Mouse (Mus musculus): Measurements from ENCODE around the gene Cox6b2.
"Not testable (repeated sequence)": the region's sequence is repeated elsewhere in the genome, so short reads cannot be mapped to it uniquely, and the experiment has no call there.

Cox6b2 gene

DNA sequence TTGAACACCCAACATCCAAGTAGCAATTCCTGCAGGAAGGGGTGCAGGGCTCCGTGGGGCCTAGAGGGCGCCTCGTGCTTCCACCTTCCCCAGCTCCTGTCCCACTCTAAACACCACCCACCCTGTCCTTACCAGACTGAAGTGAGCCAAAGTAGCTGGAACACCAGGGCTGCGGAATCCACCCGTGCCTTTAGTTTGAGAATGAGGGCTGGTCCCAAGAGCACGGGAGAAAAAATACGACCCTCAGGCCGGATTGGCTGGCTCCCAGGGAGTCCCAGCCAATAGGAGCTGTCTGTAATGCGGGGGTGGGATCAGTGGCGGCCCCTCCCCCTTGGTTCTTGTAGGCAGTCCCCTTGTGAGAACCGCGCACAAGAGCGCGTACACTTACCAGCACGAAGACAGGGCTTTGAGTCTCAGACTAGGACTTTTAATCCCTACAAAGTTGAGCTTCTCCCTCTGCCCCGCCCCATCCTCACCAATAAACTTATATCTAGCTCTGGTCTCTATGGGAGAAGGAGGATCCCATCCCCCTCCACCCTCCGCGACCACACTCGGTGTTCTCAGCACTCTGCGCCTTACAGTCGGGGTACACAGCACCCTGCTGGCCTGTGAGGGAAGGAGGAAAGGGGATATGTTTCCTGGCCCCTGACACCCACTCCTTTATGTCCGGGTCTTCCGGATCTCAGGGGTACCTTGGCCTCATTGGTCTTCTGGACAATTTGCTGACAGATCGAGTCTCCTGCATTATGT, at the start of gene Cox6b2:
Gene Cox6b2 (minus strand): TSS at position 274 of the 750 bp plus-strand sequence.
- DNase-seq (ENCODE audit: low spot score), result peak; percentile 79

DNA sequence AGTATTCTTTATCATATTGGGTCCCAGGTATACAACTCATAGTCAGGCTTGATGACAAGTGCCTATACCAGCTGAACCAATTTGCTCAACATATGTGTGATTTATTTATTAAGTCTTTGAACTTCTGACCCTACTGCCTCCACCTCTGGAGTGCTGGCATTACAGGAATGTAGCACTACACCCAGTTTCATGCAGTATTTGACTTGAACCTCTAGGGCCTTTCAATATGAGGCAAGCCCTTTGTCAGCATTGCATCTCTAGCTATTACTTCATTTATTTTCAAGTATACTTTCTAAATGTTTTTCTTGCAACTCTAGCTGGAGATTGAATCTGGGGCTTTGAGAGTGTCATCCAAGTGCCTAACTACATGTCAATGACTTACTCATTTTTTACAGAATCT, 49.4 kb upstream of the Cox6b2 start:
- no peak for DNase-seq (ENCODE audit: low spot score)

DNA sequence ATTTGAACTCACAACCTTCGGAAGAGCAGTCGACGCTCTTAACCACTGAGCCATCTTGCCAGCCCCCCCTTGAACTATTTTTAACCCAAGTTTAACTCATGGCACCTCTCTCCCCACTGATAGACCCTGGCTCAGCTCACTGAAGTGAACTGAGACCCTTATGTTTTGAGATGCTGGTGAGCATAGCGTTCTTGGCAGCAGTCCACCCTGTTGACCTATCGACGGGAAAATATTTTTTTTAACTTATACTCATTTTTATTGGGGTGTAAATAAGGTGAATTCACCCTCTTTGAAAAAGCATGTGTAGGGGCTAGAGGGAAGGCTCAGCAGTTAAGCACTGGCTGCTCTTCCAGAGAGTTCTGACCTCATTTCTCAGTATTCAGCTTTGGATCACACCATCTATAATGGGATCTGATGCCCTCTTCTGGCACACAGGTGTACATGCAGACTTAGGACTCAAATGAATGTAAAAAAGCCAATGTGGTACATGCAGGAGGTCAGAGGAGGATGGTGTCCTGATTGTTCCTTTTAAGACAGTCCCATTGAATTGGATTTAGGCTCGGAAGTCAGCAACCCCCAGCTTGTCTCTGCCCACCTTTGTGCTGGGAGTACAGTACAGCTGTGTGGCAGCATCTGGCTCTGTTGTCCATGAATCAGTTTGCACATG, 43.0 kb upstream of the Cox6b2 start:
- DNase-seq (ENCODE audit: low spot score), result no peak

DNA sequence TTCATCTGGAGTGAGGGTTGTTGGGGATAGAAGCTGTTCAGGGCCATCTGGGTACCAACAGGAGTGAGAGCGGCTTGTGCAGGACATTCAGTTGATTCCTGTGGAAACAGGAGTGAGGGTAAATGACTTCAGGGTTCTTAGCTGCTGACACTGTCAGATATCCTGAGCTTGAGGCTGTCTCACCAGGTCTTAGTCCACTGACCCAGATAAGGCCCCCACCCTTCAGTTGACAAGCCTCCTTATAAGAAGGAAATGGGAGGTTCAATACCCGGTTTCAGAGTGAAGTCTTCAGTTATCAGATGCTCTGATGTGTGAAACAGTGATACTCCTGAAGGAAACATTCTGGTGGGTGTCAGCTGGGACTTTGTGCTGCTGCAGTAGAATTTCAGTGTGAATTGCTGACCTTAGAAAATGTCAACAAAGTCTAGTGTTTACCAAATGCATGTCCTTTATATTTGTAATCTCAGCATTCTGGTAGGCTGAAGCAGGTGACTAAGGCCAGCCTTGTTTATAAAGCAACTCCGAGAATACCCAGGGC, 41.8 kb upstream of the Cox6b2 start:
- DNase-seq (ENCODE audit: low spot score), result no peak

DNA sequence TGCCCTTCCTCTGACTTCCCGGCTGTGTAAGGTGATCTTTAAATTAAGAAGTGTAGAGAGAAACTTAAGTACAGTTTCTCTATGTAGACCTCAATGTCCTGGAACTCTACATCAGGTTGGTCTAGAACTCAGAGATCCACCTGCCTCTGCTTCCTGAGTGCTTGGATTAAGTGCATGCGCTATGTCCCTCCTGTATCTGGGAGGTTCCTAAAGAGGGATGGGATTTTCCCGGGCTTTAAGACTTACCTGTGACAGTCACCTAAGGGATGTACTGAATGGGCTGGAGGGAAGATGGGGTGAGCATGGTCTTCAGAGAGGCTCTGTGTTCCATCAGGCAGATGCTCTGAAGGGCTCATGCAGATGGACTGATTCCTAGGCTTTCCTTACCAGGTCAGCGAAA, 40.8 kb upstream of the Cox6b2 start:
- DNase-seq (ENCODE audit: low spot score), result no peak

DNA sequence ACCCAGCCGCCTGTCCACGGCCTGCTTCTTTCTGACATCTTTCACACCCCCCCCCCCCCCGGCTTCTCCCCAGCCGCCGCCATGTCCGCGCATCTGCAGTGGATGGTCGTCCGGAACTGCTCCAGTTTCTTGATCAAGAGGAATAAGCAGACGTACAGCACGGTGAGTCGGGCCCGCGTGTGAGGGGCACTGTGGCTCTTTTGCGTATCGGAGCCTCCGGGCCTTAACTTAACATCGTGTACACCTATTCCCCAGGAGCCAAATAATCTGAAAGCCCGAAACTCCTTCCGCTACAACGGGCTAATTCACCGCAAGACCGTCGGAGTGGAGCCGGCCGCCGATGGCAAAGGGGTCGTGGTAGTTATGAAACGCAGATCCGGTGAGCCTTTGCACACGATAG, 40.4 kb upstream of the Cox6b2 start:
- DNase-seq (ENCODE audit: low spot score), result not testable (repeated sequence)

DNA sequence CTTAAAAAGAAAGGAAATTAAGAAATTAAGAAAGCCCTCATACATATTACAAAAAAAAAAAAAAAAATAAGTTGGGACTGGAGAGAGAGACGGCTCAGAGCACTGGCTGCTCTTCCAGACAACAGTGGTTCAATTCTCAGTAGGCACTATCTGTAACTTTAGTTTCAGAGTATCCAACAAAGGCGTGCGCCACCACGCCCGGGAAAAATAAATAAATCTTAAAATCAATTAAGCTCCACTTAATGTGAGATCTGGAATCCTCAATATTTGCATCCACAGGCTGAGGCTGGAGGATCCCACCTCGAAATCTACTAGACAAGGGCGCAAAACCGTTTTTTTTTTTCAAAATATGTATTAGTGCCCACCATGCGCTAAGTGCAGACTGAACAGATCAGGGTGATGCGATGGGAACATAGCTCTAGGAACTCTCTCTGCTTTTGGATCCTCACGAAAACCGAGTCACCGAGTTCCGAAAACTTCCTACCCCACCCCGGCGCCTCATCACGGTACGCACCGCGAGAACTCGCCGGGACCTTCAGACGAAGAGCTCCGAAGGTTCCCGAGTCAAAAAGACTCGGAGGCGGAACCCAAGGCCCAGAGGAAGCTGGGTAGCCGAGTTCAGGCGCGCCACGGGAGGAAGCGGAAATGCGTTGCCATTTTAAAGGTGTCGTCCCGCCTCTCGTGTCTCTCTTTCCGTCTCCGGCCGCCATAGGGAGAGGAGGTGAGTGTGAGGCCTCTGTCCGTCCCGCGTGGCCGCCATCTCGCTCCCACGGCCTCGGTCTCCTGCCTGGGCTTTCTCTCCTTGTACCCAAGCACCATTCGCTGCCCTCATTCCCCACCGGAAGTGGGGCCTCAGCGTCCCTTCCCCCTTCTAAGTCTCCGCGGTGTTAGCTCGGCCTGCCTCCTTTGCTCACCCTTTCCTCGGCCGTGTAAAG, 39.7 kb upstream of the Cox6b2 start, which contains the start of gene Rpl28:
Gene Rpl28 (plus strand): TSS at position 597 of the 935 bp plus-strand sequence.
- DNase-seq (ENCODE audit: low spot score), result peak; percentile 94

DNA sequence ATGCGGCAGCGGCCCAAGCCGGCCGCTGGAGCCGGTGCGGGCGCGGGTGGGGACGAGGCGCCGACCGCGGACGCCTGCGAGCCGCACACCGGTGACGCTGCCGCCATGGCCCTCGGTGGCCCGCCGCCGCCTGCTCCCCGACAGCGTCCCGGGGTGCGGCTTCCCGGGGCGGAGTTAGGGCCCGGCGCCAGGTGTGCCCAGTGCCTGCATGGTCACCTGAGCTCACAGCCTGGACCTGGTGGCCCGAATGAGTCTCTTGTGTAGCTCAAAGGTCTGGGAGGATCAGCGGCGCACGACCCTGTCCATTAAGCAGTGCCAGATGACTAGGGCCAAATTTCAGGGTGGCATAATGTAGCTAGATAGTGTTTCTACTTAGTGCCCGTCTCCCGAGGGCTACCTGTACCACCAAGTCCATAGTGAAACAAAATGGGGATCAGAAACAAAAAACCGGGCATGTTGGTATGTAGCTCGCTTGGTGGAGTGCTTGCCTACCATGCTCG, 36.6 kb upstream of the Cox6b2 start, which contains the start of gene Tmem238:
Gene Tmem238 (minus strand): TSS at position 221 of the 500 bp plus-strand sequence.
- DNase-seq (ENCODE audit: low spot score), result peak; percentile 20

DNA sequence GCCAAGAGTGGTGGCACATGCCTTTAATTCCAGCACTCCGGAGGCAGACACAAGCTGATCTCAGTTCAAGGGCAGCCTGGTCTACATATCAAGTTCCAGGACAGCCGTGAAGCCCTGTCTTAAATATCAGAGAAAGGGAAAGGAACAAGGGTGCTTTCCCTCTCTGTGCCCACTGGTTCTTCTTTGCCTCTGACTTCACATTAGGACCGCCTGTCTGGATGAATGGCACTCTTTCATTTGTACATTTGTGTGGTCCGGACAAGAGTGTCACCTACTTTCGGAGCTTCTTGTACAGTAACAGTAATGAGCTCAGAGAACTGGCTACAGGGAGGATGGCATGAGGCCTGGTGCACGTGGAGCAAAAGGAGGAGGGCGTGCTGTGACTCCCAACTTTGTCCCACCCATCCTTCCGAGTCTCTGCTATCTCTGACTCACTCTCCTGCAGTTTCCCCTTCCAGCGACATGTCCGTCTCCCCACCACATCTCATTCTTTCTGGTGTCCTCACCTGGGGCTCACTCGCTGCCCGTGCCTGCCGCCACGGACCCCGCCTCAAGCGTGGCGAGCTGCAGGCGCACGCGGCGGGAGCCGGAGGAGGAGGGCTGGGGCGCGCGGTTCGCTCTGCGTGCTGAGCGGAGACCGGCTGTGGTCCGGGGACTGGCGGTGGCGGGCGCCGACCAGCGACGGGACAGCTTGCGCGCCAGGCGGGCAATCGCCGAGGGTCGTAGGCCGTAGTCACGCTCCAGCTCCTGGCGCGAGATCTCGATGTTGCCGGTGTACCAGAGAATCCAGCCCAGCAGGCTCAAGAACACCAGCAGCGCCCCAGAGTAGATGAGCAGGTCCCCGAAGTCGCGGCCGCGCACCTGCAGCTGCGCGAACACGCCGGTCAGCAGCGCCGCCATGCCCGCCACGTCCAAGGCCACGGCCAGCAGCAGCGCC, 35.9 kb upstream of the Cox6b2 start:
- DNase-seq (ENCODE audit: low spot score), result peak; percentile 41

DNA sequence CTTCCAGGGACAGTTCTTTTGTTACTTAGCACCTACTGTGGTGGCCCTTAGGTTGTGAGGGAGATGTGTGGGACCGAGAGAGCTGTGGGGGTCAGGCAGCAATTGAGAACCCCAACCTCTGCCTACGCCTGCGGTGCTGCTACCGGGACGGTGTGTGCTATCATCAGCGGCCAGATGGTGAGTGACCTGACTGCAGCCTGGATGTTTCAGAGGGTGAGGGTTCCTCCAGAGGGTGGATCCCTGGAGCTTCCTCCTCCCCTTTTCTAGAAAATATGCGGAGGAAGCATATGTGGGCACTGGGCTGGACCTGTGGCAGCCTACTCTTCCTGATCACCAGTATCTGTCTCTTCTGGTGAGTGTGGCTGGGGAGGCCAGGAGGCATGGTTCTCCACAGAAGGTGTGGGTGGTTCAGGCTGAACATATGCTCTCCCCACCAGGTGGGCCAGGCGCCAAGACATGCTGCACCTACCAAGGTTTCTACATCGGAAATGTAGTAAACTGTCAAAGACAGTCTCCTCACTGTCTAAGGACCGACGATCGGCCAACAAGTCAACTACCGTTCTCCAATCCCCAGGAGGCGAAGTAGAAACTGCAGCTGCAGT, 30.9 kb upstream of the Cox6b2 start:
- DNase-seq (ENCODE audit: low spot score), result no peak

DNA sequence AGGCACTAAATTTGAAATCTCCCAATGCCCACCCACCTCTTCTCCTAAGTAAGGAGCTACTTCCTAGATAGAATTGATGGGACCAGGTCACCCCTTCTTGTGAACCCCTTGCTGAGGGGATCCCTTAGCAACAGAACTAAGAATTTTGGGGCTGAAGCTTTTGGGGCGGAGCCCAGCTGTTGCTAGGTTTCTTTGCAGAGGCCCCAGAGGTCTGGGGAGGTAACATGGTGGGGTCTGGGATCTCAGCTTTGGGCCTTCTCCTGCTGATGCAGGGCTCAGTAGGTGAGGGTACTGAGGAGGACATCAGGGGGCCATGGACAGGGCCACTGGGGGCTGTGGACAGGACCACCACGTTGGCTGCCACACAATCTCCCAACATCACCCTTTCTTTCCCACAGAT, 29.9 kb upstream of the Cox6b2 start, which contains the start of the genes Il11 and Tmem190:
Gene Il11 (minus strand): TSS at position 101 of the 400 bp plus-strand sequence.
Gene Tmem190 (plus strand): TSS at position 179 of the 400 bp plus-strand sequence.
- no peak for DNase-seq (ENCODE audit: low spot score)

DNA sequence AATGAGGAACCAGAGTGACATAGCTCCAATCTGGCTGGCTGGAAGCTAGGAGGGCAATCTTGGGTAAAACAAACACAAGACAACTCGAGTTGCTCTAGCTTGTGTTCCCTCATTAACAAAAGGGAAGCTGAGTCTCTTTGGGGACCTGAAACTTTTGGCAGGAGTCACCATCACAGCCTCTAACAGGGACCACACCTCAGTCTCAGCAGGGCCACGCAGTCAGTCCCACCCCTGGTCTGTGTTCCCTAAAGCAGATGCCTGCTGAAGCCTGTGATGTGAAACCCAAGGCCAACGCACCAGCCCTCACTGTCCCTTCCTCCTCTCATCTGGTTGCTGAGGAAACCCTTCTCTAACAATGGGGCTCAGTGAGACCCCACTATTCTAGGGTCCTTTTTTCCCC, 29.2 kb upstream of the Cox6b2 start:
- DNase-seq (ENCODE audit: low spot score), result no peak

DNA sequence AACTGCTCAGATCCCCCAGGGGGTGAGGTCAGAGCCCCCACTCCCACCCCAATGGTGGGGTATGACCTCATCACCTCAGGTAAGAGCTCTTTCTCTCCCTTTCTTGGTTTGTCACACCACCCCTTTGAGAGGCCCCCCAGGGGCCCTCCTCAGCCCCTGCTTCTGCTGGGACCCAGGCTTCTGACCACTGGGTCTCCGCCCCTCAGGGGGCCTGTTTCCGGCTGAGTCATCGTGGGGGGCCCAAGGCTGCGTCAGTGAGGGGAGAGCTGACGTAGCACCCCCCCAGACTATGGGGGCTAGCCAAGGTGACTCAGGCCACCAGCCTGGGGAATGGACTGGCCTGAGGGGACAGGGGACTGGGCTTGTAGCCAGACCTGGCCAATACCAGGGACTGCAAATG, 27.0 kb upstream of the Cox6b2 start:
- DNase-seq (ENCODE audit: low spot score), result no peak

DNA sequence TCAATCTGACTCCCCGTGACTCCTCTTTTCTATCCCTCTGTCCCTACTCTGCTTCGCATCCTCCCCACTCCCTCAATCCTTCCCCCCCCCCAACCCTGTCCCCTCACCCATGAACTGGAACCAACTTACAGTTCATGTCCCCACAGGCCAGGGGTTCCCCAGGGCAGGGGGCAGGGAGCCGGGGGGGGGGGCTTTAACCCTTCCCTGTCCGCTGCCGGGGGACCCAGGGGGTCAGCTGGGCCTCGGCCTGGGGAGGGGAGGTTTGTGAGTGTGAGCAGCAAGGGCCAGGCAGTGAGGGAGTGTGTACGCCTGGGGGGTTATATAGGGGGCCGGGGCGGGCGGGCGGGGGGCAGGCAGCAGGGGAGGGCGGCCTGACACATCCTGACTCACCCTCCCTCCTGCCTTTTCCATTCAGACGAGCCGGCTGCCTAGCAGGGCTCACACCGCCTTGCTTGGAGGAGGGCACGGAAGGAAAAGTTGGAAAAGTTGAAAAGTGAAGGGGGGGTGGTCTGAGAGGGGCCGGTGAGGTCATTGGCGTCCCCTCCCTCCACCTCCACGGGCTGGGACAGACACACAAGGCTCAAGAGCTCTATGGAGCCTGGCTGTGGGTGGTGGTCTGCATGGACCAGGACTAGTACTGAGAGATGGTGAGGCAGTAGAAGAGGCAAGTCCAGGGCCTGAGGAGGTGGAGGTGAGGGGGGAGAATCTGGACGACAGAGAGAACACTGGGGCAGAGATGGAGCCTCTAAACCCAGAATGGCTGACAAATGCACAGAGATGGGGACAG, 25.1 kb upstream of the Cox6b2 start:
- DNase-seq (ENCODE audit: low spot score), result no peak

DNA sequence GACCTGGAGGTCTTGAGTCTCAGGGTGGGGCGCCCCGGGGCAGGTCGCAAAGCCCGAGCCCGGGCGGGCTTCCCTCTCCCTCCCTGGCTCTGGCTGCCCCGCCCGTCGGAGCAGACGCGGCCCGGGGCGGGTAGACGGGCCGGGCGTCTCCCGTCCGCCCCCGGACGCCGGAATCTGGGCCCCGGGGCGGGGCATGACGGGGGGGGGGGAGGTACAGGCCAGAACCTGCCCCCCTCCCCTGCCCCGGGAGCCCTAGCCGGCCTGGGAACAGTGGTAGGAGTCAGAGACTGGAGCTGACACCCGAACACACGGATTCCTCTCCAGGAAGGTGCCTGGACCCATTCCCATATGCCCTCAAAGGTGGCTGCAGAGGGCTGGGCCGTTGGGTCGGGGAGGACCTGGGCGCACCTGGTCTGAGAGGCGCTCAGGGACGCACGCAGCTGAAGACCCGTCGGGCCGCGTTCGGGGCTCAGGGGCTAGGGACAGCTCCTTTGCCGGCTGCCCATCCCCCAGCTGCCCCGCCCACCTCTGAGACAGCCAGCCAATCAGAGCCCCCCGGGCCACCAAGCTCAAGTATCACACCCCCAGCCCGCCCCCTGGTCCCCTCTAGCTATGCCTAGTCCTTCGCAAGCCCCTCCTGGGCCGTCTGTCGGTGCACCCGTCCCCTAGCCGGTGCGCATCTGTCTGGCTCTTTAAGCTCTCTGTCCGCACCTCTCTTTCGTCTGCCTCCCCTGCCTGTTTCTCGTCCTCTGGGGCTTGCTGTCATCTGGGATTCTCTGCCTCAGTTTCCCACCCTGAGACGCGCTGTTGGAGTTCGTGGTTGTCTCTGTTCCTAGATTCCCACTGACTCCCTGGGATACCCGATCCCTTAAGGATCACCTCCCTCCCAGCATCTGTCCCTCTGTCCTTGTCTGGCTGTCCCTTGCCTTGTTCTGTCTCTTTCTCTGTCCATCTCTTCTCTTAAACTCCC, 24.3 kb upstream of the Cox6b2 start:
- DNase-seq (ENCODE audit: low spot score), result peak; percentile 22

DNA sequence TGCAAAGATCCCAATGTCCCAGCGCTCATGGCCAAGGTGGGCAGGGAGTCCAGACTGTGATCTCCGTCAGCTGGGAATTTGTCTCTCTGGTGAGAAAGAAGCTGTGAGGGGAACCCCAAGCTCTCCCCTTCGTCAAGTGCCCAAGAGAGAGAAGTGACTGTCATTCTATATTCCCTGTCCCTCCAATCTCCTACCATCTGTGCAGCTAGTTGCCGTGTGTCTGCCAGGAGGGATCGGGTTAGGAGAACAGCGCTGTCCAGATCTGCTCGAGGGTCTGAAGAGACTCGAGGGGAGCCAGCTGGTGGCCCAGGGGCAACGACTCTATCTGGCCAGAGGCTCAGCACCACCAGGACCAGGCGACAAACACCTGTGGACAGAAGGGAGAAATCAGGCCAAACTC, 23.2 kb upstream of the Cox6b2 start:
- no peak for DNase-seq (ENCODE audit: low spot score)

DNA sequence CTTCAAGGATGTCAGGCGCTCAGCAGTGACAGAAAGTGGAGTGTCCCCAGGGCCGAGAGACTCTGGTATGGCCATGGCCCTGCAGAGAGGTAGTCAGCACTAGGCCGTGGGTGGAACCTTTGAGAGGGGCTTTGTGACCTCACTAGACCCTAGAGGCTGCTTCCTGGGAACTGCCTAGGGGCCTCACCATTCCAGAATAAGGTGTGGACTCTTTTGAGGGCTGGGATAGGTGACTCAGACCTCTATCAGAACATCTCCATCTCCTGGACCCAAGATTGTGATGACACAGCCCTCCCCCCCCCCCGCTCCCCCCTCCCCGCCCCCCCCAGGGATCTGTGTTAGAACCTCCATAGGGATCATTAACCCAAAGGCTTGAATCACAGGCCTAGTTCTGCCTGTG, 18.3 kb upstream of the Cox6b2 start, which contains the start of gene Fam71e2:
Gene Fam71e2 (minus strand): TSS at position 101 of the 400 bp plus-strand sequence.
- no peak for DNase-seq (ENCODE audit: low spot score)
